Mouse (Mus musculus): Measurements from ENCODE around the gene Eaf2. TPM values are rescaled to one million over a fixed set of nuclear protein-coding genes. Genes with fewer than 3 reads are reported as not detected.
A peak's percentile ranks its signal among the peaks of the same experiment; 100 is the strongest.
"Not testable (repeated sequence)": the region's sequence is repeated elsewhere in the genome, so short reads cannot be mapped to it uniquely, and the experiment has no call there.

Gene Eaf2
- polyA plus RNA-seq, 1 experiment from 2014 or later: 3.7 TPM

GRCm38 (mm10) chr16:36891415-36891814, 16.6 kb upstream of the Eaf2 start:
- no peak for ATAC-seq (ENCODE audit: insufficient read depth, low FRiP score, low read depth)
- Histone ChIP-seq H3K27ac (no peak overlapping the region), H3K36me3 (peaks cover 17% of the 10 kb centered on the region; the same call in 1 of the 2 replicates), H3K9me3 (no peaks in the 10 kb centered on the region), H3K4me3 (replicated peaks) (no peak overlapping the region), H3K27me3 (replicated peaks) (no peaks in the 10 kb centered on the region), H3K4me2 (no peak overlapping the region), H3K4me1 (no peaks in the 10 kb centered on the region), H3K9ac (no peak overlapping the region)
- WGBS: 84% methylated on average over 4 of the region's 4 CpGs

GRCm38 (mm10) chr16:36890559-36890958, 15.8 kb upstream of the Eaf2 start:
- WGBS: 81% methylated on average over 3 of the region's 3 CpGs
- ATAC-seq (ENCODE audit: insufficient read depth, low FRiP score, low read depth): peak; percentile 93
- H3K4me2 ChIP-seq: no peak overlapping the region
- H3K4me3 ChIP-seq (replicated peaks): no peak overlapping the region
- peaks cover 20% of the 10 kb centered on the region; the same call in 1 of the 2 replicates for H3K36me3 ChIP-seq
- H3K27me3 ChIP-seq (replicated peaks): no peaks in the 10 kb centered on the region
- no peaks in the 10 kb centered on the region for H3K4me1 ChIP-seq
- H3K9ac ChIP-seq: no peak overlapping the region
- H3K27ac ChIP-seq: no peak overlapping the region
- no peaks in the 10 kb centered on the region for H3K9me3 ChIP-seq

DNA sequence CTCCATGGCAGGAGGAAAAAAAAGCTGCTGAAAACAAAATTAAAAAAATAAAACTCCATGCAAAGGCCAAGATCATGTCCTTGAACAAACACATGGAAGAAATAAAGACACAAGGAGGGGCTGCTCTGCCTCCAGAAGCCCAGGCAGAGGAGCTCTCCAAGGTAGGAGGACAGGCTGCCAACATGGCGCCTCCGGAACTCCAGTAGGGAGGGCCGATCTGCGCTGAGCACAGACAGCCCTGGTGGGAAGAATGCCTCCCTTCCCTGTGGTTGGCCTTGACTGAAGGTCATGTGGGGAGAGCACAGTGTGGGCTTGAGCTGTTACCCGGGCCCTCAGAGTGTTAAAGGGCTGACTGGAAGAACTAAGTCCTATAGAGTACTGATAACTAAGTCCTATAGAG, 12.7 kb upstream of the Eaf2 start:
- Histone ChIP-seq H3K27me3 (replicated peaks) (no peaks in the 10 kb centered on the region), H3K9me3 (no peaks in the 10 kb centered on the region), H3K36me3 (peaks cover 17% of the 10 kb centered on the region; the same call in 1 of the 2 replicates), H3K4me3 (replicated peaks) (no peak overlapping the region), H3K9ac (no peak overlapping the region), H3K4me1 (no peaks in the 10 kb centered on the region), H3K4me2 (no peak overlapping the region), H3K27ac (no peak overlapping the region)
- WGBS: 74% methylated on average over 5 of the region's 5 CpGs
- ATAC-seq (ENCODE audit: insufficient read depth, low FRiP score, low read depth): no peak

- 0 out of 2 replicates have a peak, but pooled peaks cover 9% of the 10 kb centered on the region for H3K36me3 ChIP-seq
- no peaks in the 10 kb centered on the region for H3K4me1 ChIP-seq
- H3K9ac ChIP-seq: no peak overlapping the region
- H3K4me3 ChIP-seq (replicated peaks): no peak overlapping the region
- 91% methylated on average over 11 of the region's 11 CpGs for WGBS
- no peak overlapping the region for H3K4me2 ChIP-seq
- ATAC-seq (ENCODE audit: insufficient read depth, low FRiP score, low read depth): no peak
- H3K9me3 ChIP-seq: no peaks in the 10 kb centered on the region
- no peak overlapping the region for H3K27ac ChIP-seq
- no peaks in the 10 kb centered on the region for H3K27me3 ChIP-seq (replicated peaks)
Measured at GRCm38 (mm10) chr16:36885912-36886311, 11.1 kb upstream of the Eaf2 start.

GRCm38 (mm10) chr16:36884881-36885280, 10.1 kb upstream of the Eaf2 start:
- Histone ChIP-seq H3K4me3 (replicated peaks) (no peak overlapping the region), H3K36me3 (0 out of 2 replicates have a peak, but pooled peaks cover 6% of the 10 kb centered on the region), H3K4me1 (no peaks in the 10 kb centered on the region), H3K4me2 (no peak overlapping the region), H3K27ac (no peak overlapping the region), H3K9me3 (no peaks in the 10 kb centered on the region), H3K27me3 (replicated peaks) (no peaks in the 10 kb centered on the region), H3K9ac (no peak overlapping the region)
- no peak for ATAC-seq (ENCODE audit: insufficient read depth, low FRiP score, low read depth)
- 79% methylated on average over 4 of the region's 4 CpGs for WGBS

GRCm38 (mm10) chr16:36882737-36883343, 8.0 kb upstream of the Eaf2 start:
- H3K27me3 ChIP-seq (replicated peaks): no peaks in the 10 kb centered on the region

DNA sequence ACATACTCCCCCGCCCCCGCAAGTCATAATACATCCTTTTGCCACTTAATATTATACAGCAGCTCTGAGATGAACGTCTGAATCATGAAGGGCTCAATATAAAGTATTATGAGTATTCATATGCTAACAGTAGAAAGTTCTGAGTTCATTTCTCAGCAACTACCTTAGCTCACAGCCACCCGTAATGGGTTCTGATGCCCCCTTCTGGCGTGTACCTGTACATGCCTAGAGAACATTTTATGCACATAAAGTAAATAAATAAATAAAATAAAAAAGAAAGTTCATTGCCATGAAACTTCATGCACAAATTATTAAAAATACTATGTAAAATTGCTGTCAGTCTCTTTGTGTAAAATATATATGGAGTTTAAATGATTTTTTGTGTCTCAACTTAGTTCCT, 2.5 kb upstream of the Eaf2 start:
- no peak overlapping the region for H3K9ac ChIP-seq
- H3K27ac ChIP-seq: no peak overlapping the region
- no peak for ATAC-seq (ENCODE audit: insufficient read depth, low FRiP score, low read depth)
- no peak overlapping the region for H3K4me3 ChIP-seq (replicated peaks)
- H3K4me1 ChIP-seq: peaks cover 3% of the 10 kb centered on the region; the same call in 1 of the 2 replicates
- H3K9me3 ChIP-seq: no peaks in the 10 kb centered on the region
- H3K27me3 ChIP-seq (replicated peaks): no peaks in the 10 kb centered on the region
- peaks cover under 1% of the 10 kb centered on the region; the same call in 1 of the 2 replicates for H3K36me3 ChIP-seq
- H3K4me2 ChIP-seq: no peak overlapping the region
- WGBS: 70% methylated on average over 5 of the region's 5 CpGs

More at GRCm38 (mm10) chr16:36882737-36883343, 8.0 kb upstream of the Eaf2 start:
- no peak overlapping the region for H3K4me2 ChIP-seq
- no peak for ATAC-seq (ENCODE audit: insufficient read depth, low FRiP score, low read depth)
- no peaks in the 10 kb centered on the region for H3K4me1 ChIP-seq
- no peak overlapping the region for H3K9ac ChIP-seq
- H3K4me3 ChIP-seq (replicated peaks): no peak overlapping the region
- H3K9me3 ChIP-seq: no peaks in the 10 kb centered on the region
- H3K27ac ChIP-seq: no peak overlapping the region
- WGBS: 71% methylated on average over 5 of the region's 5 CpGs
- 0 out of 2 replicates have a peak, but pooled peaks cover 6% of the 10 kb centered on the region for H3K36me3 ChIP-seq

GRCm38 (mm10) chr16:36875276-36875851, 561 bp upstream of the Eaf2 start:
- Histone ChIP-seq H3K36me3 (peaks cover 9% of the 10 kb centered on the region; the same call in 1 of the 2 replicates), H3K9me3 (no peaks in the 10 kb centered on the region), H3K4me3 (replicated peaks) (peak overlapping the region; percentile 84), H3K9ac (peak overlapping the region; percentile 71), H3K4me1 (peaks cover 3% of the 10 kb centered on the region; the same call in 1 of the 2 replicates), H3K4me2 (peak overlapping the region; percentile 60), H3K27ac (peak overlapping the region; percentile 83), H3K27me3 (replicated peaks) (no peaks in the 10 kb centered on the region)
- under 1% methylated on average over 45 of the region's 48 CpGs for WGBS
- ATAC-seq (ENCODE audit: insufficient read depth, low FRiP score, low read depth): peak; percentile 70

DNA sequence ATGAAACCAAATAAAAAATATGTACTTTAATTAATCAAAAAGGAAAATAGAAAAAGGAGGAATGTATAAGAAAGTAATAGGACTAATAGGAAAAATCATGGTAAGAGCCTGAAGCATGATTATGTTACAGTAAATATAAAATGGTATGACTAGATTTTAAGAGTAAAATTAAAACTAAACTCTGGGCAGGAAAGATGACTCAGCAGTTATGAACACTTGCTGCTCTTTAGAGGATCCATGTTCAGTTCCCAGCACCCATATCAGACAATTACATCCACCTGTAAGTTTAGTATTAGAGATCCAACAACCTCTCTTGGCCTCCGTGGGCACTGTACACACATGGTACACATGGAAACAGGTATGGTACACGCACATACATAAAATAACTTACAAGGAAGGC, 5.4 kb downstream of the Eaf2 start:
- Histone ChIP-seq H3K9ac (no peak overlapping the region), H3K27ac (no peak overlapping the region), H3K4me2 (no peak overlapping the region), H3K27me3 (replicated peaks) (no peaks in the 10 kb centered on the region), H3K4me1 (peaks cover 3% of the 10 kb centered on the region; the same call in 1 of the 2 replicates), H3K36me3 (peaks cover 13% of the 10 kb centered on the region), H3K9me3 (no peaks in the 10 kb centered on the region), H3K4me3 (replicated peaks) (no peak overlapping the region)
- no peak for ATAC-seq (ENCODE audit: insufficient read depth, low FRiP score, low read depth)
- WGBS: 89% methylated on average over 2 of the region's 2 CpGs

DNA sequence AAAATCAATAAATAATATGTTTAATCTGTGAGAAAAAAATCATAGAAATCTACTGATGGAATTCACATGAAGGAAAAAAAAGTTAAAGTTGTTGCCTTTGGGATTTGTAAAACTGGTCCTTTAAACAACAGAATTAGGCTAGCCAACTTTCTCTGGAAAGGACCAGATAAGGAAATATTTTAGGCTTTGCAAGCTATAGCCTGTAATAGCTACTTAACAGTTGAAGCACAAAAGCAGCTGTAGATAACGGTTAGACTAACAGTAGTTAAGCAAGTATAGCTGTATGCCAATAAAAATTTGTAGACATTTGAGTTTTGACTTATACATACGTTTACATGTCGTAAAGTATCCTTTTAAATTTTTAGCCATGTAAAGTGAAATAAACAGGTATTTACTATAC, 11.2 kb downstream of the Eaf2 start:
- Histone ChIP-seq H3K36me3 (peaks cover 4% of the 10 kb centered on the region; the same call in 1 of the 2 replicates), H3K4me1 (no peaks in the 10 kb centered on the region), H3K4me3 (replicated peaks) (no peak overlapping the region), H3K27me3 (replicated peaks) (no peaks in the 10 kb centered on the region), H3K4me2 (no peak overlapping the region), H3K9me3 (no peaks in the 10 kb centered on the region), H3K9ac (no peak overlapping the region), H3K27ac (no peak overlapping the region)
- 85% methylated on average over 3 of the region's 3 CpGs for WGBS
- no peak for ATAC-seq (ENCODE audit: insufficient read depth, low FRiP score, low read depth)

GRCm38 (mm10) chr16:36851202-36851601, 23.6 kb downstream of the Eaf2 start:
- Histone ChIP-seq H3K4me3 (replicated peaks) (no peak overlapping the region), H3K9ac (no peak overlapping the region), H3K9me3 (no peaks in the 10 kb centered on the region), H3K4me1 (no peaks in the 10 kb centered on the region), H3K27ac (no peak overlapping the region), H3K27me3 (replicated peaks) (no peaks in the 10 kb centered on the region), H3K4me2 (no peak overlapping the region), H3K36me3 (no peaks in the 10 kb centered on the region)
- WGBS: 95% methylated on average over 3 of the region's 3 CpGs
- ATAC-seq (ENCODE audit: insufficient read depth, low FRiP score, low read depth): no peak

GRCm38 (mm10) chr16:36846894-36847293, 27.9 kb downstream of the Eaf2 start:
- H3K36me3 ChIP-seq; H3K27ac ChIP-seq; H3K4me1 ChIP-seq; ATAC-seq (ENCODE audit: insufficient read depth, low FRiP score, low read depth); H3K4me3 ChIP-seq (replicated peaks); H3K9ac ChIP-seq; H3K4me2 ChIP-seq; H3K9me3 ChIP-seq; H3K27me3 ChIP-seq (replicated peaks): not testable (repeated sequence)
- WGBS: 88% methylated on average over 1 of the region's 1 CpGs

Data from stomach, embryonic 15.5 days (tissue).